Mouse (Mus musculus) adrenal gland, postnatal 36 days (tissue): ENCODE results near the gene Sox4. TPM values are rescaled to one million over a fixed set of nuclear protein-coding genes. Genes with fewer than 3 reads are reported as not detected.

Source experiments
- DNase-seq, 2 experiments: peaks; one replicate each; pipeline ENCODE4 v3.0.0; 2021; ENCODE audit warnings: mixed read lengths in 1 of 2
- long read RNA-seq, 2 experiments: library from polyadenylated mRNA; stranded (forward); transcript quantifications; one replicate each; pipeline ENCODE4 v2.0.0; 2021; ENCODE audit warnings: borderline sequencing depth in 2 of 2
- total RNA-seq, 2 experiments: library from RNA; stranded (reverse); gene quantifications; 2 replicates each; pipeline ENCODE4 v1.2.3; 2021

Gene Sox4
- 10 to 100 TPM; 20.6 to 25.2 TPM for total RNA-seq
- long read RNA-seq, experiment 1, full-length matches to known transcripts, result 190 of 191 reads
- long read RNA-seq, experiment 1, partial matches to known transcripts, result 0 of 191 reads
- long read RNA-seq, experiment 1, other reads (novel, unspliced or antisense), result 1 of 191 reads
- long read RNA-seq, experiment 2, full-length matches to known transcripts, result 13 of 13 reads
- long read RNA-seq, experiment 2, partial matches to known transcripts, result 0 of 13 reads
- long read RNA-seq, experiment 2, other reads (novel, unspliced or antisense), result 0 of 13 reads

- peak; percentile 95 to 97 for DNase-seq
These were observed at the start of gene Sox4 for GRCm38 (mm10) chr13:28953581-28953991. Gene Sox4 (minus strand): TSS chr13:28953713.

- no peak for DNase-seq
These were observed 38.6 kb upstream of the Sox4 start for GRCm38 (mm10) chr13:28991899-28992664.

GRCm38 (mm10) chr13:28988751-28989703 lies 35.5 kb upstream of the Sox4 start:
- DNase-seq, result no peak

- no peak for DNase-seq
These were observed 27.2 kb upstream of the Sox4 start for GRCm38 (mm10) chr13:28980681-28981080.

- DNase-seq, result no peak
These were observed 21.5 kb upstream of the Sox4 start for GRCm38 (mm10) chr13:28975011-28975410.

- no peak for DNase-seq
These were observed 21.1 kb upstream of the Sox4 start for GRCm38 (mm10) chr13:28974597-28974996.

GRCm38 (mm10) chr13:28960916-28961315 lies 7.4 kb upstream of the Sox4 start:
- DNase-seq, result no peak

- peak; percentile 87 to 90 for DNase-seq
These were observed 6.0 kb upstream of the Sox4 start for GRCm38 (mm10) chr13:28959458-28959978.

- DNase-seq, result no peak
These were observed 5.5 kb upstream of the Sox4 start for GRCm38 (mm10) chr13:28959068-28959440.

- DNase-seq, result peak; percentile 79 to 85
These were observed 4.9 kb upstream of the Sox4 start for GRCm38 (mm10) chr13:28958211-28959067.

GRCm38 (mm10) chr13:28957765-28958164 lies 4.3 kb upstream of the Sox4 start:
- peak; percentile 97 to 99 for DNase-seq

GRCm38 (mm10) chr13:28952576-28953571 lies 639 bp downstream of the Sox4 start:
- DNase-seq, result peak; percentile 83 to 84

- DNase-seq, result peak; percentile 60 to 66
These were observed 1.6 kb downstream of the Sox4 start for GRCm38 (mm10) chr13:28951691-28952575.

GRCm38 (mm10) chr13:28950623-28951491 lies 2.7 kb downstream of the Sox4 start:
- peak; percentile 59 to 69 for DNase-seq

- no peak for DNase-seq
These were observed 3.3 kb downstream of the Sox4 start for GRCm38 (mm10) chr13:28950266-28950622.

GRCm38 (mm10) chr13:28949279-28949915 lies 4.1 kb downstream of the Sox4 start:
- DNase-seq, result no peak

- peak; percentile 14 to 24 for DNase-seq
These were observed 5.0 kb downstream of the Sox4 start for GRCm38 (mm10) chr13:28948541-28948940.
